Mouse (Mus musculus): ENCODE data around the gene Tmbim7. TPM values are rescaled to one million over a fixed set of nuclear protein-coding genes. Genes with fewer than 3 reads are reported as not detected.
"Not testable (repeated sequence)": the region's sequence is repeated elsewhere in the genome, so short reads cannot be mapped to it uniquely, and the experiment has no call there.

Gene Tmbim7
- not detected in 2 replicates for polyA plus RNA-seq (2014; fragmentation: Nextera tagmentation; extraction: Ambion mirVana)

- Histone ChIP-seq H3K4me1 (ENCODE audit: control insufficient read depth, insufficient read depth, low read length) (peaks cover 3% of the 10 kb centered on the region), H3K9me3 (replicated peaks; ENCODE audit: control insufficient read depth, low read length) (no peaks in the 10 kb centered on the region), H3K4me3 (ENCODE audit: low read depth, low read length) (no peak within 1 kb of the TSS), H3K27me3 (replicated peaks; ENCODE audit: control insufficient read depth, insufficient read depth, low read length) (no peaks in the 10 kb centered on the region), H3K27ac (ENCODE audit: low read depth, low read length) (no peak within 1 kb of the TSS), H3K4me2 (ENCODE audit: low read length) (no peak within 1 kb of the TSS), H3K36me3 (ENCODE audit: control insufficient read depth, insufficient read depth, low read length) (no peaks in the 10 kb centered on the region), H3K9ac (ENCODE audit: low read length) (no peak within 1 kb of the TSS)
- DNase-seq (ENCODE audit: low spot score): no peak
- ATAC-seq: no peak
- 70% methylated on average over 6 of the region's 6 CpGs for WGBS
Measured at GRCm38 (mm10) chr5:3650881-3651280, at the start of gene Tmbim7. Tmbim7 (plus strand) TSS chr5:3651181.

GRCm38 (mm10) chr5:3607114-3607513 lies 43.9 kb upstream of the Tmbim7 start:
- no peak overlapping the region for H3K27ac ChIP-seq (ENCODE audit: low read depth, low read length)
- H3K9me3 ChIP-seq (replicated peaks; ENCODE audit: control insufficient read depth, low read length): no peaks in the 10 kb centered on the region
- H3K4me2 ChIP-seq (ENCODE audit: low read length): no peak overlapping the region
- no peaks in the 10 kb centered on the region for H3K27me3 ChIP-seq (replicated peaks; ENCODE audit: control insufficient read depth, insufficient read depth, low read length)
- no peak for ATAC-seq
- no peaks in the 10 kb centered on the region for H3K4me1 ChIP-seq (ENCODE audit: control insufficient read depth, insufficient read depth, low read length)
- H3K9ac ChIP-seq (ENCODE audit: low read length): no peak overlapping the region
- H3K4me3 ChIP-seq (ENCODE audit: low read depth, low read length): no peak overlapping the region
- 94% methylated on average over 9 of the region's 9 CpGs for WGBS
- H3K36me3 ChIP-seq (ENCODE audit: control insufficient read depth, insufficient read depth, low read length): peaks cover 42% of the 10 kb centered on the region
- no peak for DNase-seq (ENCODE audit: low spot score)

GRCm38 (mm10) chr5:3609241-3609640 lies 41.7 kb upstream of the Tmbim7 start:
- Histone ChIP-seq H3K4me1 (ENCODE audit: control insufficient read depth, insufficient read depth, low read length) (no peaks in the 10 kb centered on the region), H3K36me3 (ENCODE audit: control insufficient read depth, insufficient read depth, low read length) (peaks cover 49% of the 10 kb centered on the region)
- ATAC-seq: no peak

GRCm38 (mm10) chr5:3611835-3612234 lies 39.1 kb upstream of the Tmbim7 start:
- not testable (repeated sequence) for DNase-seq (ENCODE audit: low spot score); ATAC-seq; H3K4me1 ChIP-seq (ENCODE audit: control insufficient read depth, insufficient read depth, low read length); H3K9me3 ChIP-seq (replicated peaks; ENCODE audit: control insufficient read depth, low read length); H3K4me3 ChIP-seq (ENCODE audit: low read depth, low read length); H3K9ac ChIP-seq (ENCODE audit: low read length); H3K27me3 ChIP-seq (replicated peaks; ENCODE audit: control insufficient read depth, insufficient read depth, low read length); H3K4me2 ChIP-seq (ENCODE audit: low read length); H3K27ac ChIP-seq (ENCODE audit: low read depth, low read length)
- WGBS: 91% methylated on average over 2 of the region's 2 CpGs
- peaks cover 40% of the 10 kb centered on the region for H3K36me3 ChIP-seq (ENCODE audit: control insufficient read depth, insufficient read depth, low read length)

More at GRCm38 (mm10) chr5:3609241-3609640, 41.7 kb upstream of the Tmbim7 start:
- H3K4me3 ChIP-seq (ENCODE audit: low read depth, low read length): no peak overlapping the region
- H3K4me2 ChIP-seq (ENCODE audit: low read length): no peak overlapping the region
- H3K27me3 ChIP-seq (replicated peaks; ENCODE audit: control insufficient read depth, insufficient read depth, low read length): no peaks in the 10 kb centered on the region
- H3K9ac ChIP-seq (ENCODE audit: low read length): no peak overlapping the region
- 93% methylated on average over 7 of the region's 7 CpGs for WGBS
- H3K27ac ChIP-seq (ENCODE audit: low read depth, low read length): no peak overlapping the region
- no peak for DNase-seq (ENCODE audit: low spot score)
- H3K9me3 ChIP-seq (replicated peaks; ENCODE audit: control insufficient read depth, low read length): no peaks in the 10 kb centered on the region

GRCm38 (mm10) chr5:3620486-3620885 lies 30.5 kb upstream of the Tmbim7 start:
- H3K4me2 ChIP-seq (ENCODE audit: low read length): no peak overlapping the region
- 89% methylated on average over 7 of the region's 7 CpGs for WGBS
- H3K9ac ChIP-seq (ENCODE audit: low read length): no peak overlapping the region
- no peak for ATAC-seq
- no peak for DNase-seq (ENCODE audit: low spot score)
- H3K4me1 ChIP-seq (ENCODE audit: control insufficient read depth, insufficient read depth, low read length): no peaks in the 10 kb centered on the region
- no peak overlapping the region for H3K4me3 ChIP-seq (ENCODE audit: low read depth, low read length)
- H3K27ac ChIP-seq (ENCODE audit: low read depth, low read length): no peak overlapping the region
- H3K9me3 ChIP-seq (replicated peaks; ENCODE audit: control insufficient read depth, low read length): no peaks in the 10 kb centered on the region
- peaks cover 46% of the 10 kb centered on the region for H3K36me3 ChIP-seq (ENCODE audit: control insufficient read depth, insufficient read depth, low read length)
- no peaks in the 10 kb centered on the region for H3K27me3 ChIP-seq (replicated peaks; ENCODE audit: control insufficient read depth, insufficient read depth, low read length)

- H3K27me3 ChIP-seq (replicated peaks; ENCODE audit: control insufficient read depth, insufficient read depth, low read length): no peaks in the 10 kb centered on the region
- H3K36me3 ChIP-seq (ENCODE audit: control insufficient read depth, insufficient read depth, low read length): peaks cover 62% of the 10 kb centered on the region
- WGBS: 93% methylated on average over 5 of the region's 5 CpGs
- no peaks in the 10 kb centered on the region for H3K4me1 ChIP-seq (ENCODE audit: control insufficient read depth, insufficient read depth, low read length)
- ATAC-seq (no peak), DNase-seq (ENCODE audit: low spot score) (no peak)
- H3K27ac ChIP-seq (ENCODE audit: low read depth, low read length): no peak overlapping the region
- H3K4me3 ChIP-seq (ENCODE audit: low read depth, low read length): no peak overlapping the region
- no peaks in the 10 kb centered on the region for H3K9me3 ChIP-seq (replicated peaks; ENCODE audit: control insufficient read depth, low read length)
- H3K4me2 ChIP-seq (ENCODE audit: low read length): no peak overlapping the region
- no peak overlapping the region for H3K9ac ChIP-seq (ENCODE audit: low read length)
Measured at GRCm38 (mm10) chr5:3630055-3630454, 20.9 kb upstream of the Tmbim7 start.

GRCm38 (mm10) chr5:3631512-3632271 lies 19.3 kb upstream of the Tmbim7 start:
- DNase-seq (ENCODE audit: low spot score): no peak
- Histone ChIP-seq H3K27ac (ENCODE audit: low read depth, low read length) (no peak overlapping the region), H3K36me3 (ENCODE audit: control insufficient read depth, insufficient read depth, low read length) (peaks cover 62% of the 10 kb centered on the region), H3K27me3 (replicated peaks; ENCODE audit: control insufficient read depth, insufficient read depth, low read length) (no peaks in the 10 kb centered on the region), H3K9me3 (replicated peaks; ENCODE audit: control insufficient read depth, low read length) (no peaks in the 10 kb centered on the region), H3K4me2 (ENCODE audit: low read length) (no peak overlapping the region), H3K4me1 (ENCODE audit: control insufficient read depth, insufficient read depth, low read length) (no peaks in the 10 kb centered on the region), H3K4me3 (ENCODE audit: low read depth, low read length) (no peak overlapping the region), H3K9ac (ENCODE audit: low read length) (no peak overlapping the region)
- no peak for ATAC-seq
- WGBS: 64% methylated on average over 16 of the region's 16 CpGs

- no peaks in the 10 kb centered on the region for H3K27me3 ChIP-seq (replicated peaks; ENCODE audit: control insufficient read depth, insufficient read depth, low read length)
- H3K36me3 ChIP-seq (ENCODE audit: control insufficient read depth, insufficient read depth, low read length): peaks cover 60% of the 10 kb centered on the region
- no peak overlapping the region for H3K4me3 ChIP-seq (ENCODE audit: low read depth, low read length)
- no peak for DNase-seq (ENCODE audit: low spot score)
- H3K9ac ChIP-seq (ENCODE audit: low read length): no peak overlapping the region
- no peak overlapping the region for H3K27ac ChIP-seq (ENCODE audit: low read depth, low read length)
- no peak for ATAC-seq
- H3K4me2 ChIP-seq (ENCODE audit: low read length): no peak overlapping the region
- 92% methylated on average over 5 of the region's 5 CpGs for WGBS
- no peaks in the 10 kb centered on the region for H3K4me1 ChIP-seq (ENCODE audit: control insufficient read depth, insufficient read depth, low read length)
- no peaks in the 10 kb centered on the region for H3K9me3 ChIP-seq (replicated peaks; ENCODE audit: control insufficient read depth, low read length)
Measured at GRCm38 (mm10) chr5:3632285-3632684, 18.7 kb upstream of the Tmbim7 start.

- no peaks in the 10 kb centered on the region for H3K4me1 ChIP-seq (ENCODE audit: control insufficient read depth, insufficient read depth, low read length)
- H3K9me3 ChIP-seq (replicated peaks; ENCODE audit: control insufficient read depth, low read length): no peaks in the 10 kb centered on the region
- DNase-seq (ENCODE audit: low spot score) (no peak), ATAC-seq (no peak)
- peaks cover 55% of the 10 kb centered on the region for H3K36me3 ChIP-seq (ENCODE audit: control insufficient read depth, insufficient read depth, low read length)
- 96% methylated on average over 13 of the region's 13 CpGs for WGBS
- H3K4me3 ChIP-seq (ENCODE audit: low read depth, low read length): no peak overlapping the region
- no peak overlapping the region for H3K9ac ChIP-seq (ENCODE audit: low read length)
- H3K27ac ChIP-seq (ENCODE audit: low read depth, low read length): no peak overlapping the region
- no peaks in the 10 kb centered on the region for H3K27me3 ChIP-seq (replicated peaks; ENCODE audit: control insufficient read depth, insufficient read depth, low read length)
- no peak overlapping the region for H3K4me2 ChIP-seq (ENCODE audit: low read length)
Measured at GRCm38 (mm10) chr5:3633315-3633714, 17.7 kb upstream of the Tmbim7 start.

Measured in forebrain, embryonic 14.5 days (tissue).